Mouse (Mus musculus) heart, adult 2 months (tissue): ENCODE results near the gene Arhgap8.

Source experiments
- CTCF ChIP-seq: fragments of 200-600 bp; IDR thresholded peaks from 2 replicates; pipeline ENCODE4 v1.8.1; 2022; ENCODE audit warnings: antibody characterized with exemption, mild to moderate bottlenecking, moderate library complexity
- POLR2A ChIP-seq: fragments of 200-500 bp; IDR thresholded peaks from 2 replicates; pipeline ENCODE4 v1.6.1; 2011; ENCODE audit warnings: mild to moderate bottlenecking, low read depth, low read length, control low read depth; ENCODE audit not compliant: insufficient read depth

DNA sequence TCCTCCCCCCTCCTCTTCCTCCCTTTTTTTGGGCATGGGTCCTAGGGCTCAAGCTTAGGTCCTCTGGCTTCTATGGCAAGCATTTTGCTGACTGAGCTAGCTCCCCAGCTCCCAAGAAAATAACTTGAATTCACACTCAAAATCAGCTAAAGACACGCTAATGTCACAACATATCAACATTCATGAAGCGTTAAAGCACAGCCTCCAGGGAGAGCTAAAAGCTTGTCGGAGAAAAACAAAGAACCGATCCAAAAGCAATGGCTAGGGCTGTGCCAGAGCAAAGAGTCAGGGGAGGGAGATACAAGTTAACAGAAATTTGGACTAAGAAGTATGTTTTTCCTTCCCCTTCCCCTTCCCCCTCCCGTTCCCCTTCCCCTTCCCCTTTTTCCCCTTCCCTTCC, 58.7 kb downstream of the Arhgap8 start:
- no peak for TF ChIP-seq POLR2A
- no peak for TF ChIP-seq CTCF
